Mouse (Mus musculus): ENCODE results near the gene Kcnb1.

- no peak for TF ChIP-seq CTCF (conservative IDR thresholded peaks at IDR 0.05; ENCODE audit: low read length)
- TF ChIP-seq NANOG (IDR thresholded peaks at IDR 0.05; ENCODE audit: borderline replicate concordance, low read length): no peak
Measured at GRCm38 (mm10) chr2:167142282-167142681, 47.7 kb downstream of the Kcnb1 start.
